Mouse (Mus musculus) skeletal muscle tissue, adult 2 months (tissue): ENCODE measurements at regions not wholly inside any gene's neighbourhood (a gene's known extent, or its start where the extent isn't known, plus 50 kb on each side); places are given as distances from the start of the nearest gene placed in this dataset.
"Not testable (repeated sequence)": the region's sequence is repeated elsewhere in the genome, so short reads cannot be mapped to it uniquely, and the experiment has no call there.

ENCODE experiments used
- DNase-seq: peaks from one replicate; pipeline ENCODE4 v3.0.0-alpha.2; 2012; ENCODE audit warnings: low read depth, low spot score

- DNase-seq: no peak
These were observed 53.3 kb upstream of the Creb5 start for GRCm38 (mm10) chr6:53233777-53234176.

DNA sequence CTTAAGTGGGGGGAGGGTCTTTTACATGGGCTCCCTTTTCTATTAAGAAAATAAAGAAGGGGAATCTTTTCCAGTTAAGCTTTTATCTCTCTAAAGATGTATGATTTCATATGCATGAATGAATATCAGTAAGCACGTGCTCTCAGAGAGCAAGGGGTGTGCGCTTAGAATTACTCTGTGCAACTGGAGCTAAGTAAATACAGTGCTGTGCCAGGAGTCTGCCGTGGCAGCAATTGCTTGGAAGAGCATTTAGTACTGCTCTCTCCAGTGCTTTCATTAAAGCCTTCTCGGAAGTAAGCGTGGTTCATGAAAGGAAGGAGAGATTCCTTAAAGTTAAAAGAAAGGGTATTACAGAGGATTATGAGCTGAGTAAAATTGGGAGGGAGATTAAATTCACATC is 54.5 kb upstream of the Creb5 start:
- DNase-seq: no peak

- DNase-seq: no peak
These were observed 57.7 kb upstream of the Creb5 start for GRCm38 (mm10) chr6:53229350-53229749.

DNA sequence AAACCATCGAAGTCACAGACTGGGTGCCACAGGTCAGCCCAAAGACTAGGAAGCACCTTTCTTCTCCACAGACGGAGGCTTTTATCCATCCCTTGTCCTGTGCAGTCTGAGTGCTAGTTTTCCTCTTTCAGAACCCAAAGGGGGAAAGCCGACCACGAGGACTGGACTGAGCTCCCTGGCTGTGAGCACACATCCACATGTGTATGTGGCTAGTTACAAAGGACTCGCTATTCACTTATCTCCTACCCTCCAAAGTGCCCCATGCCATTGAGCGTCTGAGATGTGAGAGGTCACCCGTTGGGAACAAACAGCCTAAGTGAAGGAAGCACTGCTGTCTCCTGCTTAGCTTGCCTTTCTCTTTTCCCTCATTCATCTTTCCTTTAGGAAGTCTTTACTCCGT is 65.0 kb upstream of the Creb5 start:
- DNase-seq: no peak

- DNase-seq: no peak
These were observed 65.4 kb upstream of the Creb5 start for GRCm38 (mm10) chr6:53221668-53222005.

GRCm38 (mm10) chr6:53220784-53221667 is 66.0 kb upstream of the Creb5 start:
- no peak for DNase-seq

DNA sequence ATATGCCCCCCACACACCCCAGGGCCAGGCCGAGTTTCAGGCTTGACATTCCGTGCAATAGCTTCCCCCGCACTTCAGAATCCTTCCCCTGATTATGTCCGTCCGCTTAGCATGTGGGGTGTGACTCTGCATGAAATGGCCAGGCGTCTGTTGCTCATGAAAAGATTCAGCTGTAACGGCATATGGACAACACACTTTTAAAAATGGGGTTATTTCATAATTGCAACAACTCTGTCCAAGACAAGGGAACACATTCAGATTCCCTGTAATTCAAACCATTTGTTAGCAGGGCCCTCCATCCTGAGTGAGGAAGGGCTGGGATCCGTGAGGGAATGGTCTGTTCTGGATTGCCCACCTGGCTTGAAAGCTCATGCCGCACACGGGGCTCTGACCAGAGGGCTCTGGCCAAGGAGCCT is 68.2 kb upstream of the Creb5 start:
- DNase-seq: peak; percentile 4

DNA sequence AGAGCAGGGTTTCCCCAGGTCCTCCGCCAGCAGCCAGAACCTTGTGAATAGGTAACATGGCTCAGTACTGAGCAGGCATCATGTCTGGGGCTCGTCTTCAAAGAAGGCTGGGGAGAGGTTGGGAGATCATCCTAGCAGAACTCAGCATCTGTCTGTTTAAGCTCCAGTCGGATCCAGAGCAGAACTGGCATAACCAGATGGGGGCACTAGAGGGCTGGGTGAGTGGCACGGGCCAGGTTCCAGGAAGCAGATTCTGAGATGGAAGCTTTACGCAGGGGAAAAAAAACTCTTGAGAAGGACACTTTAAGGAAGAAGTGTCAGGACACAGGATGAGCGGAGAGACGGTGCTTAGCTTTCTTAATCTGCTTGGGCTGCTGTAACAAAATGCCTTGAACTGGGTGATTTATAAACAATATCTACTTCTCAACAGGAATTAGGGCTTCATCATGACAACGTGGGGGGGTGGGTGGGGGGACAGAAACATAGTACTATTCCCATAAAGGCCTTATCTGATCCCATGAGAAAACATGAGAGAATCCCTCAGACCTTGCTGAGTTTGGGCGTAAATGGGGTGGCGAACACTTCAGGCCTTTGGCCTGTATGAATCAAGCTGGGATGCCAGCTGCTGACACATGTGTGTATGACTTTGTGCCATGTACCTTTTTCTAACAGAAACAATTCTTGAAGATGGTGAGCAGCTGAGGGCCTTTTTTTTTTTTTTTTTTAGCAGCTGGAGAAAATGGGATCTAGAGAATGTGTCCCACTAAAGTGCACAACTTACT is 69.6 kb upstream of the Creb5 start:
- DNase-seq: peak; percentile 8

DNA sequence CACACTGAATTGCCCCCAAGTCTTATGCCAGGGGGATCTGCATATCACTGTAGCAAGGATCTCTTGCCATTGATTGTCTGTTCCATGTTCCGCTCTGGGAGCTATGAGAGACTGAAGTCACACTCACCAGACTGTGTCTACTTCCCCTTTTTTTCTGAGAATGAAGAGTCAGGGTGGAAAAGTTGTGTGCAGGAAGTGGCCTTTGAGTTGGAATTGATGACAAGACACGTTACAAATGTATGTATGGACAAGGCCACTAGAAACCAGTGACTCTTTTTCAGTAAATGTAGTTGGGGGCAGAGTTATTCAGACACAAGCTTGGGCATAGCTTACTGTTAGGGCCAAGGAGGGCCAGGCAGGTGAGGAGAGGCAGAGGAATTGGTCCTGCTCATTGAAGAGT is 70.4 kb upstream of the Creb5 start:
- no peak for DNase-seq

DNA sequence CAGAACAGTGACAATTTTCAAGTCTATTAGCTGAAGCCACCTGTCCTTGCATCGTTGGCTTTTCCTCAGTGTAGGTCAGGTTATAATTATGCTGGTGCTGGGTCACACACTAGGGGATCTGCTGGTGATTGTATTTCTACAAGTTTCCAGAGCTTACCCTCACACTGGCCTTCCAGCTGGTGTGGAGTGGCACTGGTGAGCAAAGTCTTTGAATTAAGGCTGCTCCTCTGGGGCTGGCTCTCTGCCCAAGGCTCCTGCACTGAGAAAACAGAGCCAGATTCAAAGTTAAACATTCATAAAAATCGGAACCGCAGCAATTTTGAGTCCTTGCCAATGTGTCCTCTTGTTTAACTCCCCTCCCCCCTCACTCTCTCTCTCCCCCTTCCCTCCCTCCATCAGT is 75.7 kb upstream of the Creb5 start:
- DNase-seq: no peak

- DNase-seq: no peak
These were observed 77.7 kb upstream of the Creb5 start for GRCm38 (mm10) chr6:53209398-53209797.

GRCm38 (mm10) chr6:53208474-53208873 is 78.6 kb upstream of the Creb5 start:
- DNase-seq: no peak

DNA sequence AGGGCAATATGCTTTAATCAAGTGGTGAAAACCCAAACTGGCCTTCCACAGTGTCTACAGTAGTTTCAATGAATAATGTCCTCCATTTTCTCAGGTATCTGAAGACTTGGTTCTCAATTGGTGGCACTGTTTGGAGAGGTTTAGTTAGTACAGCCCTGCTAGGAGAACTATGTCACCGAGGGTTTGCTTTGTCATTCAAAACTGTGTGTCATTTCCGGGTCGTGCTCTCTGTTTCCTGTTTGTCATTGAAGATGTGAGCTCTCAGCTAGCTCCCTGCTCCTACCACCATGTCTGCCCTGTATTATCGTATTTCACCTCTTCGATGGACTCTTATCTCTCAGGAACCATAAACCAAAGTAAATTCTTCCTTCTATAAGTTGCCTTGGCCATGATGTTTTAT is 79.3 kb upstream of the Creb5 start:
- no peak for DNase-seq

DNA sequence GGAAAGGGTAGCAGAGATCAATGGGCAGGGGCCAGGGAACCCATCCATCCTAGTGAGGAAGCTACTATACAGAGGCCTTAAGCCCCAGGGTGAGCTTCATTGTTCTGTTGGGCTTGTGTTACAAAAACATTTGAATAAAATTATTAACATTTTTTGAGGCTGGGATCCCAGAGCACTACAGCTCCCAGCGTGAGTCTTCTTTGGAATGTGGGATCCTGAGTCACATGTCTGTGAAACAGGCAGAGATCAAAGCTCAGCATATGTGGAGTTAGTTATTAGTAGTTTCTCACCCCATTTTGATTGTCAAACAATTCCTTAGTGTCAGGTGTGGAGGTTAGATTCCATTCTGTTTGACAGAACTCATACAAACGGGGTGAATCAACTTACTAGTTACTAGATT is 79.7 kb upstream of the Creb5 start:
- DNase-seq: no peak

GRCm38 (mm10) chr6:53201281-53201956 is 85.7 kb upstream of the Creb5 start:
- DNase-seq: no peak

DNA sequence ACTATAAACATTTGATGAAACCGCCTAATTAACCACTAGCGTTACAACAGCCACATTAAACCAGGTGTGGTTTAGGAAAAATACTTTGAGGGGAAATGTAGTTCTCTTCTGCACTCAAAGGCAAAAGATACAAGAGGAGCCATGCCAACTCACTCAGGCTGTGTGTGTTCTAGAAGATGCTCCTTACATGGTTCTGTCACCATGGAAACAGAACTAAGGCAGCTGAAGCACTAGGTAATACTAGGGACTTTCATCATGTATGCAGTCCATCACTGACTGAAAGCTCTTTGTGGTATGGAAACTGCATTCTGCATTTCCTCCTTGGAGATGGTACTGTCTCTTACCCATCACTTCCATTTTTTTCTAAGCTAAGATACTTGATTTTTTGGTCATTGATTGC is 87.6 kb upstream of the Creb5 start:
- no peak for DNase-seq

DNA sequence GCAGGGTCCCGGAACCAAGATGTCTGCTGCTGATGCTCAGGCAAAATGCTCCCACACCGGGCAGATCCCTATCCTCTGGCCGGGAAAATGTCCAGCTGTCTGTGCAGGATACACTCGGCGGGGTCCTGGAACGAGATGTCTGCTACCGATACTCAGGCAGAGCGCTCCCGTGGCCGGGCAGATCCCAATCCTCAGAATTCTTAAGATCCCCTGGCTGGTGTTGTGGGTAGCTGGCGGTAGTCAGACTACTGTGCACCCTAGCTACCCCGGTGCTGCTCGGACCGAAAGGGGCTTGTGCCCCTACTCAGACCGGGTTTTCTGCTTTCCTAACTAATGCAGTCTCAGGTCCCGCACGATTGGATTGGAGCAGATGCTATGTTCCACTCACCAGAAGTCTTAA is 104.9 kb upstream of the Creb5 start:
- not testable (repeated sequence) for DNase-seq

DNA sequence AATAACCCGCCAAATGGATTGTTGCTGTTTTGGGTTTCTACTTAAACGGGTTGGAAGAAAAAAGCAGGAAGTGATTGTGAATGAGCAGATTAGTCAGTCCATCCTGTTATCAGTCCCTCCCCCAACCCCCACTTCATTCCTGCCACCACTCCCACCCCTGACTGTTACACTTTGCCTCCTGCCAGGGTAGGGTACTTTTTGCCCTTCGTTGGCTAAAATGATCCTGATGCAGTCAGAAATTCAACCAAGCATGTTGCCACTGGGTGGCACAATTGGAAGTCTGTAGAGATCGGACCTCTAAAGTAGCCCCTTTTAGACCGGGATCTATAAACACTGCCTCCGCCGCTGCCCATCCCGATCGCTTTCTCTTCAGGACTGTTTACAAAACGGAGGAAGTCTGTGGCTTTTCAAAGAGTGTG is 96.0 kb upstream of the Jazf1 start:
- DNase-seq: no peak

- no peak for DNase-seq
These were observed 94.7 kb upstream of the Jazf1 start for GRCm38 (mm10) chr6:53163091-53163490.

DNA sequence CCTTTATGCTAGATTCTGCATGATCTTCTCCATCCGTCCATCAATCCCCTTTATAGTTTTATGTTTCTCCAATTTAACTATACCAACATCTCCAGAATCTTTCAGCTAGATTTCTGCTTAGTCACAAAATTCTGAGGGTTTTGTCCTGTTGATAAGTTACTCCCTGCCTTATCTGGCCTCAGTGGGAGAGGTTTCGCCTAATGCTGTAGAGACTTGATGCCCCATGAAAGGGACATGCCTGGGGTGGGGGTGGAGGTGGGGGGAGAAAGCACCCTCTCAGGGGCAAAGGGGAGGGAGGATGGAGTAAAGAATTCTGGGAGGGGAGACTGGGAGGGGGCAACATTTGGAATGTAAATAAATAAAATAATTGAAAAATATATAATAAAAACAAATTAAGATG is 93.2 kb upstream of the Jazf1 start:
- no peak for DNase-seq

GRCm38 (mm10) chr6:53154621-53155020 is 86.2 kb upstream of the Jazf1 start:
- DNase-seq: no peak

DNA sequence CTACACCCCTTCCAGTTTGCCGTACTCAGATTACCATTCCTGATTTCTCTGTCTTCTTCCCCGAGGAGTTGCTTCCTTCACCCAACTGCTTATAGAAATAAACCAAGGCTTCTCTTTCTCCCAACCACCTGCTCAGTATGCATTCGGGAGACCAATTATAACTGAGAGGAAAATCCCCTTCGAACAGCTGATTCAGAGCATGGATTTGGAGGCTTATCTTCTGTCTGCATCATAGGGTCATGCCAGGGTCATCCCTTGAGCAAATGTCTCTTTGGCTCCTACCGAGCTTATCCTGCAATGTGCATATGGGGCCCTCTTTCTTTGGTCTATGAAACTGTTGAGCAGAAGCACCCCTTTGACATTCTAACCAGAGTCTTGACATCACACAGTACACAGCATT is 79.0 kb upstream of the Jazf1 start:
- DNase-seq: no peak
